In genomic region chr1:106629931-106630682, GRCm38 (mm10) we compare ENCODE assay signal across 8 mouse cellular contexts.
DNase-seq lines count a peak whose midpoint lies in the region; ATAC-seq and TF ChIP-seq lines count a peak whose summit lies in the region.

No protein-coding gene starts in this region.

- peak overlapping the region; percentile 78 for H3K27ac ChIP-seq in gastrocnemius, adult 2 months
- peak overlapping the region; percentile 16 for H3K27ac ChIP-seq in hindbrain, embryonic 15.5 days (replicated peaks)
- H3K27ac ChIP-seq in lung, embryonic 14.5 days (ENCODE audit: low read depth) = peak overlapping the region; percentile 92

- ATAC-seq in hindbrain, embryonic 15.5 days (ENCODE audit: low FRiP score, low read depth) = peak; percentile 54; the same call in 1 of the 2 replicates
- peak; percentile 82 for ATAC-seq in lung, embryonic 14.5 days (ENCODE audit: insufficient read depth)

- TF ChIP-seq CTCF in gastrocnemius, adult 2 months (IDR thresholded peaks at IDR 0.05) = no peak
- TF ChIP-seq CTCF in lung, embryonic 14.5 days (IDR thresholded peaks at IDR 0.05; ENCODE audit: low read depth) = no peak

- no peaks in the 10 kb centered on the region for H3K36me3 ChIP-seq in hindbrain, embryonic 15.5 days
- H3K36me3 ChIP-seq in lung, embryonic 14.5 days (ENCODE audit: insufficient read depth) = no peaks in the 10 kb centered on the region

- peaks cover 19% of the 10 kb centered on the region for H3K4me1 ChIP-seq in hindbrain, embryonic 15.5 days (replicated peaks)
- peaks cover 25% of the 10 kb centered on the region for H3K4me1 ChIP-seq in lung, embryonic 14.5 days (ENCODE audit: insufficient read depth)

- H3K9ac ChIP-seq in hindbrain, embryonic 15.5 days = no peak overlapping the region
- H3K9ac ChIP-seq in lung, embryonic 14.5 days = no peak overlapping the region

- intact Hi-C loops in gastrocnemius, adult 2 months (cut with DNase I) = loop anchor here (5.0 kb wide), 1 partner anchor 82 kb away; the partner anchor contains the start of gene Bcl2

- no peak overlapping the region for H3K4me3 ChIP-seq in gastrocnemius, adult 2 months
- H3K4me3 ChIP-seq in hindbrain, embryonic 15.5 days = no peak overlapping the region
- no peak overlapping the region for H3K4me3 ChIP-seq in lung, embryonic 14.5 days (ENCODE audit: low read depth, low read length)

- no peaks in the 10 kb centered on the region for H3K9me3 ChIP-seq in hindbrain, embryonic 15.5 days
- no peaks in the 10 kb centered on the region for H3K9me3 ChIP-seq in lung, embryonic 14.5 days (ENCODE audit: low read depth, low read length)

- peak; percentile 36 for DNase-seq in urinary bladder, postnatal 25 days (ENCODE audit: low spot score)
- no peak for DNase-seq in urinary bladder, postnatal 10 days (ENCODE audit: low spot score)
- peak; percentile 31 for DNase-seq in gastrocnemius, adult 2 months
- DNase-seq in lung, embryonic 14.5 days = peak; percentile 83
- DNase-seq in skeletal muscle tissue, adult 2 months (ENCODE audit: low read depth, low spot score) = peak; percentile 42
- DNase-seq in spleen, postnatal 14 days (ENCODE audit: low spot score in 2 of 2) = no peak
- DNase-seq in layer of hippocampus, adult 9-11 months = no peak

- no peaks in the 10 kb centered on the region for H3K27me3 ChIP-seq in hindbrain, embryonic 15.5 days
- no peaks in the 10 kb centered on the region for H3K27me3 ChIP-seq in lung, embryonic 14.5 days (ENCODE audit: insufficient read depth, low read length)

- 21% methylated on average over 4 of the region's 4 CpGs for WGBS in hindbrain, embryonic 15.5 days
- WGBS in lung, embryonic 14.5 days = 9% methylated on average over 4 of the region's 4 CpGs

- H3K4me2 ChIP-seq in hindbrain, embryonic 15.5 days = no peak overlapping the region
- peak overlapping the region; percentile 48 for H3K4me2 ChIP-seq in lung, embryonic 14.5 days

Comparison
In these comparisons a context has a peak if more than half of its experiments do, and no peak if none do; other contexts are left out.
1. DNase-seq: peak in urinary bladder, postnatal 25 days (single experiment), gastrocnemius, adult 2 months (single experiment), lung, embryonic 14.5 days (single experiment) and skeletal muscle tissue, adult 2 months (single experiment); none in urinary bladder, postnatal 10 days (single experiment), spleen, postnatal 14 days (0 of 2) and layer of hippocampus, adult 9-11 months (single experiment).
2. H3K27ac ChIP-seq: peak in every context shown above with its lines; median percentile 92 in lung, embryonic 14.5 days; 78 in gastrocnemius, adult 2 months; 16 in hindbrain, embryonic 15.5 days.